Mouse (Mus musculus): ENCODE data around the gene Cyb5b. TPM values are rescaled to one million over a fixed set of nuclear protein-coding genes. Genes with fewer than 3 reads are reported as not detected.

Cyb5b gene
- total and polyA plus RNA-seq, 2 experiments from 2014 or later, result 44.7 to 60.0 TPM

GRCm38 (mm10) chr8:107142539-107142938, 7.9 kb upstream of the Cyb5b start:
- no peak for TF ChIP-seq CTCF (IDR thresholded peaks at IDR 0.05; ENCODE audit: low read depth)
- TF ChIP-seq EP300 (IDR thresholded peaks at IDR 0.05; ENCODE audit: low read depth), result no peak
- ATAC-seq (ENCODE audit: insufficient read depth, low read depth) (no peak), DNase-seq (ENCODE audit: low spot score) (no peak)
- no peaks in the 10 kb centered on the region for H3K9me3 ChIP-seq (replicated peaks; ENCODE audit: control insufficient read depth, low read length)
- WGBS, result 88% methylated on average over 4 of the region's 4 CpGs
- H3K27me3 ChIP-seq (ENCODE audit: control insufficient read depth, insufficient read depth, low read length), result no peaks in the 10 kb centered on the region
- no peak overlapping the region for H3K9ac ChIP-seq (replicated peaks; ENCODE audit: low read depth, low read length)
- H3K27ac ChIP-seq (ENCODE audit: low read depth), result no peak overlapping the region
- H3K4me2 ChIP-seq (ENCODE audit: low read depth, low read length), result no peak overlapping the region
- no peak overlapping the region for H3K4me3 ChIP-seq (ENCODE audit: low read depth, low read length)
- peaks cover 4% of the 10 kb centered on the region for H3K4me1 ChIP-seq (ENCODE audit: control insufficient read depth, insufficient read depth)
- H3K36me3 ChIP-seq (replicated peaks; ENCODE audit: control insufficient read depth, insufficient read depth, low read length), result no peaks in the 10 kb centered on the region

DNA sequence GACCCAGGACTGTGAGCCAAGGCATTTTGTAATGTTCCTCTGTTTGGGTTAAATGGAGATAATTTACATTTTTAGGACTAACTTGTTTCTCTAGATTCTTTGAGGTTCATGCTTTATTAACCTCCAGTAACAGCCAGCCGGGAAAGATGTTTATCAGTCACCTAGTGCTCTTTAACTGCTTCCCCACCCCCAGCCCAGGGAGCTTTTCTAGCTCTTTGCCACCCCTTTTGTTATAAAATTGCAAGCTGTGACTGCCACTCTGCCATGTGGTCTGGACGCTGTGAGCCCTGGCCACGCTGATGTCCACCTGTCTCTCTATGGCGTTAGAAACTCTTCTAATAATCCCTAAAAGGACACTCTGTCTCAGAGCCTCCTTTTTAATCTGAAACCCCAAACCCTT, 6.9 kb upstream of the Cyb5b start:
- Histone ChIP-seq H3K27me3 (ENCODE audit: control insufficient read depth, insufficient read depth, low read length) (no peaks in the 10 kb centered on the region), H3K9me3 (replicated peaks; ENCODE audit: control insufficient read depth, low read length) (no peaks in the 10 kb centered on the region), H3K4me3 (ENCODE audit: low read depth, low read length) (no peak overlapping the region), H3K9ac (replicated peaks; ENCODE audit: low read depth, low read length) (no peak overlapping the region), H3K36me3 (replicated peaks; ENCODE audit: control insufficient read depth, insufficient read depth, low read length) (no peaks in the 10 kb centered on the region), H3K4me2 (ENCODE audit: low read depth, low read length) (no peak overlapping the region), H3K4me1 (ENCODE audit: control insufficient read depth, insufficient read depth) (peaks cover 4% of the 10 kb centered on the region), H3K27ac (ENCODE audit: low read depth) (no peak overlapping the region)
- no peak for ATAC-seq (ENCODE audit: insufficient read depth, low read depth)
- WGBS, result 66% methylated on average over 4 of the region's 4 CpGs
- no peak for DNase-seq (ENCODE audit: low spot score)
- no peak for TF ChIP-seq EP300 (IDR thresholded peaks at IDR 0.05; ENCODE audit: low read depth)
- no peak for TF ChIP-seq CTCF (IDR thresholded peaks at IDR 0.05; ENCODE audit: low read depth)

GRCm38 (mm10) chr8:107146186-107146585, 4.3 kb upstream of the Cyb5b start:
- Histone ChIP-seq H3K36me3 (replicated peaks; ENCODE audit: control insufficient read depth, insufficient read depth, low read length) (no peaks in the 10 kb centered on the region), H3K9me3 (replicated peaks; ENCODE audit: control insufficient read depth, low read length) (no peaks in the 10 kb centered on the region), H3K4me2 (ENCODE audit: low read depth, low read length) (no peak overlapping the region), H3K4me1 (ENCODE audit: control insufficient read depth, insufficient read depth) (peaks cover 5% of the 10 kb centered on the region), H3K27me3 (ENCODE audit: control insufficient read depth, insufficient read depth, low read length) (no peaks in the 10 kb centered on the region), H3K4me3 (ENCODE audit: low read depth, low read length) (no peak overlapping the region), H3K9ac (replicated peaks; ENCODE audit: low read depth, low read length) (no peak overlapping the region), H3K27ac (ENCODE audit: low read depth) (no peak overlapping the region)
- ATAC-seq (ENCODE audit: insufficient read depth, low read depth) (no peak), DNase-seq (ENCODE audit: low spot score) (no peak)
- no peak for TF ChIP-seq CTCF (IDR thresholded peaks at IDR 0.05; ENCODE audit: low read depth)
- no peak for TF ChIP-seq EP300 (IDR thresholded peaks at IDR 0.05; ENCODE audit: low read depth)

- Histone ChIP-seq H3K4me3 (ENCODE audit: low read depth, low read length) (no peak overlapping the region), H3K9ac (replicated peaks; ENCODE audit: low read depth, low read length) (no peak overlapping the region), H3K27ac (ENCODE audit: low read depth) (no peak overlapping the region), H3K27me3 (ENCODE audit: control insufficient read depth, insufficient read depth, low read length) (no peaks in the 10 kb centered on the region), H3K4me2 (ENCODE audit: low read depth, low read length) (no peak overlapping the region), H3K36me3 (replicated peaks; ENCODE audit: control insufficient read depth, insufficient read depth, low read length) (peaks cover 12% of the 10 kb centered on the region), H3K9me3 (replicated peaks; ENCODE audit: control insufficient read depth, low read length) (no peaks in the 10 kb centered on the region), H3K4me1 (ENCODE audit: control insufficient read depth, insufficient read depth) (peaks cover 12% of the 10 kb centered on the region)
- WGBS, result 89% methylated on average over 5 of the region's 5 CpGs
- no peak for DNase-seq (ENCODE audit: low spot score)
- no peak for TF ChIP-seq EP300 (IDR thresholded peaks at IDR 0.05; ENCODE audit: low read depth)
- no peak for TF ChIP-seq CTCF (IDR thresholded peaks at IDR 0.05; ENCODE audit: low read depth)
- no peak for ATAC-seq (ENCODE audit: insufficient read depth, low read depth)
Observed at GRCm38 (mm10) chr8:107148802-107149201, 1.6 kb upstream of the Cyb5b start.

DNA sequence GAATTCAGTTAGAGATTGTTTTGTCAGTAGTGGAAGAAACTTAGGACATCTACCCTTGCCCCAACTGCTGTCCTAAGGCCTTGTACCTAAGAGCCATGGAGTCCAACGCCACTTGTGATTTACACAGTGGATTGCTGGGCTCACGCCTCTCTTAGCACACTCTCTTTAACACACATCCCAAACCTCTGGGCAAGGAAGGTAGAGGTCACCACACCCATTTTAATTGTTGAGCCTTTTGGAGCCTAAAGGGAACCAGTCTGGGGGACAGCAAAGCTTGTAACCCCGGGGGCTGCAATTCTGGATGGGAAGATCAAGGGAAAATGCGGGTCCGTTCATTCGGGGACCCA, 410 bp upstream of the Cyb5b start:
- H3K9me3 ChIP-seq (replicated peaks; ENCODE audit: control insufficient read depth, low read length), result no peaks in the 10 kb centered on the region
- DNase-seq (ENCODE audit: low spot score), result no peak
- peaks cover 22% of the 10 kb centered on the region for H3K36me3 ChIP-seq (replicated peaks; ENCODE audit: control insufficient read depth, insufficient read depth, low read length)
- ATAC-seq (ENCODE audit: insufficient read depth, low read depth), result peak; percentile 27
- H3K27ac ChIP-seq (ENCODE audit: low read depth), result peak overlapping the region; percentile 88
- peak overlapping the region; percentile 81 for H3K9ac ChIP-seq (replicated peaks; ENCODE audit: low read depth, low read length)
- H3K4me1 ChIP-seq (ENCODE audit: control insufficient read depth, insufficient read depth), result peaks cover 12% of the 10 kb centered on the region
- whole genome bisulfite sequencing, result 24% methylated on average over 6 of the region's 6 CpGs
- peak overlapping the region; percentile 82 for H3K4me3 ChIP-seq (ENCODE audit: low read depth, low read length)
- H3K27me3 ChIP-seq (ENCODE audit: control insufficient read depth, insufficient read depth, low read length), result no peaks in the 10 kb centered on the region
- H3K4me2 ChIP-seq (ENCODE audit: low read depth, low read length), result peak overlapping the region; percentile 82
- TF ChIP-seq EP300 (IDR thresholded peaks at IDR 0.05; ENCODE audit: low read depth) (no peak), CTCF (IDR thresholded peaks at IDR 0.05; ENCODE audit: low read depth) (no peak)

DNA sequence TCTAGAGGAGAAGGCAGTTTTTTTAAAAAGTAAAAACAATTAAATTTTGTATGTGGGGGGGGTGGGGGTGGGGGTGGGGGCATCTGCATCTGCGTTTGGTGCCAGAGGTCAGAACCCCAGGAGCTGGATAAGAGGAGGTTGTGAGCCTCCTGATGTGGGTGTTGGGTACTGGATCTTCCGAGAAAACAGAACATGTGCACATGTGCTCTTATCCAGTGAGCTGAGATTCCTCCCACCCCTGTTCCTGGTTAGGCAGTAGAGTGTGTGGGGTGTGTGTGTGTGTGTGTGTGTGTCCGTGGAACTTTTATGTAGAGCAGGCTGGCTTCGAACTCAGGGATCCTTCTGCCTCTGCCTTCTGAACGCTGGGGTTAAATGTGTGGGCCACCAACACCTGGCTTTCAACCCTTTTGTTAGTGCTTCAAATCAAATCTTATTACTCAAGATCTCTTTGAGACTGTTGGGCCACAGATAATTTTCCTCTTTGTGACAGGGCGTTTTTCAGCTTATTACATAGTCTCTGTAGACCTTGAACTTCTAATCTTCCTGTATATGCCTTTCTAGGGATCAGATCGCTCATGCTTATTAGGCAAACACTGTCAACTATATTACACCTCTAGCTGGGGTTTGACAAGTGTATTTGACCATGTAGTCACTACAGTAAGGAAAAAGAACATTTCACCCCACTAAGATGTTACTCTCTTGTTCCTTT, 926 bp downstream of the Cyb5b start:
- 57% methylated on average over 7 of the region's 7 CpGs for WGBS
- Histone ChIP-seq H3K9me3 (replicated peaks; ENCODE audit: control insufficient read depth, low read length) (no peaks in the 10 kb centered on the region), H3K36me3 (replicated peaks; ENCODE audit: control insufficient read depth, insufficient read depth, low read length) (peaks cover 34% of the 10 kb centered on the region), H3K27ac (ENCODE audit: low read depth) (peak overlapping the region; percentile 88), H3K27me3 (ENCODE audit: control insufficient read depth, insufficient read depth, low read length) (no peaks in the 10 kb centered on the region), H3K4me3 (ENCODE audit: low read depth, low read length) (peak overlapping the region; percentile 82), H3K4me1 (ENCODE audit: control insufficient read depth, insufficient read depth) (peaks cover 12% of the 10 kb centered on the region), H3K4me2 (ENCODE audit: low read depth, low read length) (peak overlapping the region; percentile 82), H3K9ac (replicated peaks; ENCODE audit: low read depth, low read length) (peak overlapping the region; percentile 81)
- DNase-seq (ENCODE audit: low spot score) (no peak), ATAC-seq (ENCODE audit: insufficient read depth, low read depth) (no peak)
- no peak for TF ChIP-seq EP300 (IDR thresholded peaks at IDR 0.05; ENCODE audit: low read depth)
- no peak for TF ChIP-seq CTCF (IDR thresholded peaks at IDR 0.05; ENCODE audit: low read depth)

All from heart, postnatal 0 days (tissue).